Mouse (Mus musculus) bone marrow macrophage, adult 2 months (primary cell): ENCODE results near the gene Tctn1.

Experiments used
- CTCF ChIP-seq: IDR thresholded peaks from 2 replicates; pipeline ENCODE4 v1.5.1; 2012; ENCODE audit warnings: low read depth, mild to moderate bottlenecking, low read length, moderate library complexity
- POLR2A ChIP-seq: IDR thresholded peaks from 2 replicates; pipeline ENCODE4 v1.6.1; 2012; ENCODE audit warnings: mild to moderate bottlenecking, low read depth, low read length, borderline replicate concordance

GRCm38 (mm10) chr5:122247529-122247928 lies 16.7 kb downstream of the Tctn1 start:
- no peak for TF ChIP-seq POLR2A
- no peak for TF ChIP-seq CTCF
